8 mouse cellular contexts compared by ENCODE assay signal in the genomic region with DNA sequence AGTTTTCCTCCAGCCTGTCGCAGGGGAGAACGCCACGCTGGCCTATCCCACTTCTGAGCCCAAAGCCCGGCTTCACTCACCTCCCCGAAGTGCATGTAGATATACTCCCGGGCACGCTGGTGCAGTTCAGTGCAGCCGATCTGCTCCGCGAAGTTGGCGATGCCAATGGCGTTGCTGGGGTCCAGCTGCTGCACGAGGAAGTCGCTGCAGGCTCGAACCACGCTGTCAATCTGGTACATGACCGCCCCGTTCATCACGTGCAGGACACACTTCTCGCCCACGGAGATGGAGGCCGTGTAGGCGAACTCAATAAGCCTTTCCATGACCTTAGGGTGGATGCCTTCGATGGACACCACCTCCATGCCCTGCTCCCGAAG. TPM values are rescaled to one million over a fixed set of nuclear protein-coding genes. Genes with fewer than 3 reads are reported as not detected.
DNase-seq lines count a peak whose midpoint lies in the region; ATAC-seq and TF ChIP-seq lines count a peak whose summit lies in the region.

No protein-coding gene starts in this region.

- H3K4me3 ChIP-seq in heart, embryonic 14.5 days (ENCODE audit: control insufficient read depth in 1 of 2, insufficient read depth in 1 of 2, low read depth in 1 of 2, low read length in 2 of 2): peak overlapping the region; percentile 71 to 85; a peak in 2 of 4 replicates
- H3K4me3 ChIP-seq in ES-E14 (ENCODE audit: insufficient read depth in 1 of 2, low read depth in 1 of 2, low read length in 2 of 2, poor library complexity in 1 of 2, severe bottlenecking in 1 of 2) (peak overlapping the region; percentile 38 to 90; a peak in 2 of 4 replicates), macrophage (ENCODE audit: inconsistent target) (peak overlapping the region; percentile 92)
- no peak overlapping the region for H3K4me3 ChIP-seq in forebrain, postnatal 0 days (ENCODE audit: low read depth, low read length)

- DNase-seq in heart, adult 11 months: no peak
- DNase-seq in ES-E14 (ENCODE audit: low read depth, low spot score): no peak
- no peak for DNase-seq in forebrain, postnatal 0 days
- DNase-seq in right cerebral cortex, postnatal 10 days (ENCODE audit: low spot score in 2 of 2): no peak
- DNase-seq in layer of hippocampus, adult 11-12 months (ENCODE audit: low spot score): no peak
- no peak for DNase-seq in right cerebral cortex, adult 2 months (ENCODE audit: low spot score in 2 of 2)

- peak overlapping the region; percentile 96 for H3K27ac ChIP-seq in heart, embryonic 14.5 days (replicated peaks in 1 of 2; ENCODE audit: control insufficient read depth in 1 of 2, insufficient read depth in 1 of 2, low read depth in 2 of 2, low read length in 2 of 2)
- no peak overlapping the region for H3K27ac ChIP-seq in ES-E14 (ENCODE audit: insufficient read depth, low read depth, low read length, poor library complexity, severe bottlenecking)
- H3K27ac ChIP-seq in forebrain, postnatal 0 days (ENCODE audit: low read depth, low read length): no peak overlapping the region
- peak overlapping the region; percentile 85 for H3K27ac ChIP-seq in macrophage

- 83% methylated on average over 25 of the region's 25 CpGs for WGBS in heart, embryonic 14.5 days
- WGBS in forebrain, postnatal 0 days: 84% methylated on average over 25 of the region's 25 CpGs
- 61% methylated on average over 25 of the region's 25 CpGs for WGBS in macrophage (ENCODE audit: missing documents)

- peaks cover 49% of the 10 kb centered on the region for H3K36me3 ChIP-seq in heart, embryonic 14.5 days (ENCODE audit: control insufficient read depth, insufficient read depth, low read length)
- H3K36me3 ChIP-seq in ES-E14 (ENCODE audit: control insufficient read depth, insufficient read depth, low read length, poor library complexity, severe bottlenecking) (peaks cover 14% of the 10 kb centered on the region; the same call in 1 of the 2 replicates), macrophage (ENCODE audit: inconsistent target) (peaks cover 9% of the 10 kb centered on the region; the same call in 1 of the 2 replicates)
- peaks cover 11% of the 10 kb centered on the region for H3K36me3 ChIP-seq in forebrain, postnatal 0 days (ENCODE audit: insufficient read depth)

- no peaks in the 10 kb centered on the region for H3K9me3 ChIP-seq in heart, embryonic 14.5 days (ENCODE audit: control insufficient read depth, low read length)
- H3K9me3 ChIP-seq in ES-E14 (ENCODE audit: control insufficient read depth, insufficient read depth, low read depth, low read length): no peaks in the 10 kb centered on the region
- no peaks in the 10 kb centered on the region for H3K9me3 ChIP-seq in forebrain, postnatal 0 days (ENCODE audit: low read length)

- no peak for ATAC-seq in heart, embryonic 14.5 days (ENCODE audit: insufficient number of reproducible peaks, insufficient read depth, low FRiP score, low read depth)
- no peak for ATAC-seq in forebrain, postnatal 0 days

- no peaks in the 10 kb centered on the region for H3K27me3 ChIP-seq in heart, embryonic 14.5 days (ENCODE audit: control insufficient read depth, insufficient read depth, low read length)
- H3K27me3 ChIP-seq in forebrain, postnatal 0 days (ENCODE audit: insufficient read depth, low read length): no peaks in the 10 kb centered on the region

- in situ Hi-C loops in ES-E14 (cut with MboI; ENCODE audit: low sequenced_read_pairs in 2 of 2, unreplicated experiment in 2 of 2): no loop called here

- peaks cover 61% of the 10 kb centered on the region for H3K79me2 ChIP-seq in macrophage (ENCODE audit: inconsistent target)

- no peak for TF ChIP-seq CTCF in forebrain, postnatal 0 days (IDR thresholded peaks at IDR 0.05; ENCODE audit: low read depth)

- H3K9ac ChIP-seq in heart, embryonic 14.5 days (ENCODE audit: low read length): peak overlapping the region; percentile 98
- no peak overlapping the region for H3K9ac ChIP-seq in ES-E14 (ENCODE audit: insufficient read depth, low read depth, low read length, poor library complexity, severe bottlenecking)
- peak overlapping the region; percentile 95 for H3K9ac ChIP-seq in forebrain, postnatal 0 days

- H3K4me1 ChIP-seq in heart, embryonic 14.5 days (ENCODE audit: control insufficient read depth in 2 of 2, insufficient read depth in 2 of 2, low read length in 2 of 2): peaks cover 9 to 16% of the 10 kb centered on the region in 2 experiments
- H3K4me1 ChIP-seq in ES-E14 (ENCODE audit: control insufficient read depth in 2 of 2, insufficient read depth in 2 of 2, low read length in 2 of 2, poor library complexity in 1 of 2): peaks cover 7 to 16% of the 10 kb centered on the region in 2 experiments; a peak in 3 of 4 replicates
- peaks cover 14% of the 10 kb centered on the region; the same call in 1 of the 2 replicates for H3K4me1 ChIP-seq in forebrain, postnatal 0 days (ENCODE audit: insufficient read depth)

- peak overlapping the region; percentile 83 for H3K4me2 ChIP-seq in heart, embryonic 14.5 days (ENCODE audit: low read length)
- peak overlapping the region; percentile 76 for H3K4me2 ChIP-seq in forebrain, postnatal 0 days (ENCODE audit: low read depth)

TF ChIP-seq in ES-E14, 5 proteins besides CTCF, POLR2A, EP300 and RAD21:
- no peak for TF ChIP-seq ZC3H11A (IDR thresholded peaks at IDR 0.05; ENCODE audit: borderline replicate concordance, low read depth, low read length)
- no peak for TF ChIP-seq MAFK (IDR thresholded peaks at IDR 0.05; ENCODE audit: insufficient read depth, low read depth, low read length)
- no peak for TF ChIP-seq ZNF384 (IDR thresholded peaks at IDR 0.05; ENCODE audit: low read depth, low read length)
- TF ChIP-seq CHD2 (IDR thresholded peaks at IDR 0.05; ENCODE audit: low read depth, low read length): no peak
- TF ChIP-seq HCFC1 (IDR thresholded peaks at IDR 0.05; ENCODE audit: borderline replicate concordance, insufficient read depth, low read length): no peak

RNA-seq across cellular contexts. Expression of gene Keap1, which starts 2.2 kb away (rescaled TPM):
- polyA plus RNA-seq in heart, embryonic 14.5 days (2014; fragmentation: Nextera tagmentation; extraction: Ambion mirVana): 31.5 and 32.3 TPM in 2 replicates
- 23.3 and 27.4 TPM in 2 replicates for total RNA-seq in ES-E14 (2012; rRNA removed)
- total RNA-seq in forebrain, postnatal 0 days (2014; rRNA removed): 68.9 and 72.7 TPM in 2 replicates
- 60.0 and 67.0 TPM in 2 replicates for polyA plus RNA-seq in forebrain, postnatal 0 days (2015; fragmentation: Nextera tagmentation; extraction: Ambion mirVana)
- 10 to 100 TPM in 22 of 26 experiments, 1 to 10 TPM in 4; 4.2 to 89.0 (median 47.5) TPM for total RNA-seq in macrophage (2018; cell fraction: chromatin; rRNA removed)
- 10 to 100 TPM; 16.0 to 98.5 (median 45.4) TPM for total RNA-seq in macrophage (2018; cell fraction: cytosol; rRNA removed)
- 100 to 1,000 TPM in 2 of 26 experiments, 10 to 100 TPM in 24; 11.3 to 126 (median 54.7) TPM for total RNA-seq in macrophage (2018; cell fraction: nucleus; rRNA removed)
- polyA plus RNA-seq in macrophage (2018): 27.5 to 46.5 TPM (median 35.7 TPM) in 3 replicates

RNA-seq across cellular contexts. Expression of gene S1pr5, which starts 11.3 kb away (rescaled TPM):
- polyA plus RNA-seq in heart, embryonic 14.5 days (2014; fragmentation: Nextera tagmentation; extraction: Ambion mirVana): 0.18 and 0.26 TPM in 2 replicates
- 0.27 and 0.53 TPM in 2 replicates for total RNA-seq in ES-E14 (2012; rRNA removed)
- 2.7 and 2.8 TPM in 2 replicates for total RNA-seq in forebrain, postnatal 0 days (2014; rRNA removed)
- polyA plus RNA-seq in forebrain, postnatal 0 days (2015; fragmentation: Nextera tagmentation; extraction: Ambion mirVana): 1.9 and 2.3 TPM in 2 replicates
- not detected for total RNA-seq in macrophage (2018; cell fraction: chromatin; rRNA removed)
- total RNA-seq in macrophage (2018; cell fraction: cytosol; rRNA removed): not detected
- not detected for total RNA-seq in macrophage (2018; cell fraction: nucleus; rRNA removed)
- polyA plus RNA-seq in macrophage (2018): not detected in 3 replicates

RNA-seq across cellular contexts. Expression of gene Atg4d, which starts 28.1 kb away (rescaled TPM):
- polyA plus RNA-seq in heart, embryonic 14.5 days (2014; fragmentation: Nextera tagmentation; extraction: Ambion mirVana): 47.2 and 51.4 TPM in 2 replicates
- 23.8 and 32.7 TPM in 2 replicates for total RNA-seq in ES-E14 (2012; rRNA removed)
- total RNA-seq in forebrain, postnatal 0 days (2014; rRNA removed): 18.7 and 19.5 TPM in 2 replicates
- 19.9 and 26.4 TPM in 2 replicates for polyA plus RNA-seq in forebrain, postnatal 0 days (2015; fragmentation: Nextera tagmentation; extraction: Ambion mirVana)
- 10 to 100 TPM; 13.3 to 67.7 (median 37.2) TPM for total RNA-seq in macrophage (2018; cell fraction: chromatin; rRNA removed)
- total RNA-seq in macrophage (2018; cell fraction: cytosol; rRNA removed): 10 to 100 TPM in 25 of 26 experiments, 1 to 10 TPM in 1; 9.9 to 21.9 (median 15.1) TPM
- total RNA-seq in macrophage (2018; cell fraction: nucleus; rRNA removed): 10 to 100 TPM; 10.5 to 54.0 (median 24.5) TPM
- 4.0 to 14.4 TPM (median 12.6 TPM) in 3 replicates for polyA plus RNA-seq in macrophage (2018)

RNA-seq across cellular contexts. Expression of gene Kri1, which starts 50.8 kb away (rescaled TPM):
- polyA plus RNA-seq in heart, embryonic 14.5 days (2014; fragmentation: Nextera tagmentation; extraction: Ambion mirVana): 7.6 and 12.6 TPM in 2 replicates
- total RNA-seq in ES-E14 (2012; rRNA removed): 81.6 and 108 TPM in 2 replicates
- total RNA-seq in forebrain, postnatal 0 days (2014; rRNA removed): 27.6 and 28.1 TPM in 2 replicates
- 7.1 and 11.9 TPM in 2 replicates for polyA plus RNA-seq in forebrain, postnatal 0 days (2015; fragmentation: Nextera tagmentation; extraction: Ambion mirVana)
- 100 to 1,000 TPM in 23 of 26 experiments, 10 to 100 TPM in 3; 86.2 to 201 (median 143) TPM for total RNA-seq in macrophage (2018; cell fraction: chromatin; rRNA removed)
- 10 to 100 TPM; 19.2 to 38.5 (median 29.8) TPM for total RNA-seq in macrophage (2018; cell fraction: cytosol; rRNA removed)
- total RNA-seq in macrophage (2018; cell fraction: nucleus; rRNA removed): 100 to 1,000 TPM in 4 of 26 experiments, 10 to 100 TPM in 22; 43.4 to 123 (median 71.4) TPM
- polyA plus RNA-seq in macrophage (2018): 26.4 to 51.5 TPM (median 40.3 TPM) in 3 replicates

RNA-seq across cellular contexts. Expression of gene Cdkn2d, which starts 54.2 kb away (rescaled TPM):
- polyA plus RNA-seq in heart, embryonic 14.5 days (2014; fragmentation: Nextera tagmentation; extraction: Ambion mirVana): 94.7 and 96.9 TPM in 2 replicates
- total RNA-seq in ES-E14 (2012; rRNA removed): 9.6 and 12.7 TPM in 2 replicates
- total RNA-seq in forebrain, postnatal 0 days (2014; rRNA removed): 65.1 and 69.4 TPM in 2 replicates
- polyA plus RNA-seq in forebrain, postnatal 0 days (2015; fragmentation: Nextera tagmentation; extraction: Ambion mirVana): 104 and 118 TPM in 2 replicates
- total RNA-seq in macrophage (2018; cell fraction: chromatin; rRNA removed): 10 to 100 TPM in 1 of 26 experiments, 1 to 10 TPM in 20, under 1 TPM in 4, not detected in 1; 0.66 to 10.1 (median 2.3) TPM
- 10 to 100 TPM in 23 of 26 experiments, 1 to 10 TPM in 3; 7.1 to 20.2 (median 15.3) TPM for total RNA-seq in macrophage (2018; cell fraction: cytosol; rRNA removed)
- total RNA-seq in macrophage (2018; cell fraction: nucleus; rRNA removed): 10 to 100 TPM in 7 of 26 experiments, 1 to 10 TPM in 19; 3.1 to 18.0 (median 7.2) TPM
- 6.1 to 12.6 TPM (median 9.8 TPM) in 3 replicates for polyA plus RNA-seq in macrophage (2018)

Comparison
In these comparisons a context has a peak if more than half of its experiments do, and no peak if none do; other contexts are left out.
1. H3K27ac ChIP-seq: peak in heart, embryonic 14.5 days (2 of 2) and macrophage (single experiment); none in ES-E14 (single experiment) and forebrain, postnatal 0 days (single experiment).